Mouse (Mus musculus) hindbrain, embryonic 15.5 days (tissue): ENCODE measurements at regions not wholly inside any gene's neighbourhood (a gene's known extent, or its start where the extent isn't known, plus 50 kb on each side); places are given as distances from the start of the nearest gene placed in this dataset.

ENCODE experiments used
- ATAC-seq: fragments of 200-750 bp; cut with Nextera tagmentation; 2 replicates; pipeline ENCODE4 v1.8.0; 2017; ENCODE audit warnings: low read depth, moderate number of reproducible peaks, moderate TSS enrichment; ENCODE audit not compliant: low FRiP score
- H3K27ac ChIP-seq: fragments of 300-500 bp; sonication (generic); replicated peaks from 2 replicates; pipeline ENCODE4 v1.5.1; 2015; ENCODE audit warnings: mild to moderate bottlenecking, inconsistent platforms
- H3K27me3 ChIP-seq: fragments of 300-500 bp; sonication (generic); 2 replicates; pipeline ENCODE4 v1.6.1; 2015; ENCODE audit warnings: control low read depth, inconsistent platforms
- H3K36me3 ChIP-seq: fragments of 300-500 bp; sonication (generic); 2 replicates; pipeline ENCODE4 v1.6.1; 2015; ENCODE audit warnings: control low read depth, inconsistent platforms
- H3K4me1 ChIP-seq: fragments of 300-500 bp; sonication (generic); replicated peaks from 2 replicates; pipeline ENCODE4 v1.6.1; 2015; ENCODE audit warnings: control low read depth, inconsistent platforms
- H3K4me2 ChIP-seq: fragments of 300-500 bp; sonication (generic); 2 replicates; pipeline ENCODE4 v1.6.1; 2015; ENCODE audit warnings: moderate library complexity, mild to moderate bottlenecking, inconsistent platforms
- H3K4me3 ChIP-seq: fragments of 300-500 bp; sonication (generic); 2 replicates; pipeline ENCODE4 v1.5.1; 2015; ENCODE audit warnings: mild to moderate bottlenecking, inconsistent platforms
- H3K9ac ChIP-seq: fragments of 300-500 bp; sonication (generic); 2 replicates; pipeline ENCODE4 v1.6.1; 2015; ENCODE audit warnings: inconsistent platforms
- H3K9me3 ChIP-seq: fragments of 300-500 bp; sonication (generic); 2 replicates; pipeline ENCODE4 v1.6.1; 2016; ENCODE audit warnings: control low read depth, inconsistent platforms
- WGBS: fragments of 180-500 bp; shearing (Covaris S2); methylation state at CpG from one replicate; pipeline ENCODE4 v1.1.7; 2015; 5-methylcytosine and 5-hydroxymethylcytosine counted together

GRCm38 (mm10) chr1:183806864-183807730 is 206.0 kb upstream of the Dusp10 start:
- Histone ChIP-seq H3K4me2 (no peak overlapping the region), H3K4me1 (no peaks in the 10 kb centered on the region), H3K9ac (no peak overlapping the region), H3K27me3 (no peaks in the 10 kb centered on the region), H3K4me3 (no peak overlapping the region), H3K27ac (no peak overlapping the region), H3K36me3 (no peaks in the 10 kb centered on the region), H3K9me3 (no peaks in the 10 kb centered on the region)
- 85% methylated on average over 8 of the region's 8 CpGs for WGBS
- ATAC-seq, result no peak

GRCm38 (mm10) chr1:183808168-183808567 is 204.9 kb upstream of the Dusp10 start:
- no peak overlapping the region for H3K9ac ChIP-seq
- H3K27ac ChIP-seq, result no peak overlapping the region
- H3K4me1 ChIP-seq, result no peaks in the 10 kb centered on the region
- H3K36me3 ChIP-seq, result no peaks in the 10 kb centered on the region
- H3K27me3 ChIP-seq, result no peaks in the 10 kb centered on the region
- no peak overlapping the region for H3K4me3 ChIP-seq
- H3K9me3 ChIP-seq, result no peaks in the 10 kb centered on the region
- no peak overlapping the region for H3K4me2 ChIP-seq
- WGBS, result 86% methylated on average over 2 of the region's 2 CpGs
- ATAC-seq, result no peak

DNA sequence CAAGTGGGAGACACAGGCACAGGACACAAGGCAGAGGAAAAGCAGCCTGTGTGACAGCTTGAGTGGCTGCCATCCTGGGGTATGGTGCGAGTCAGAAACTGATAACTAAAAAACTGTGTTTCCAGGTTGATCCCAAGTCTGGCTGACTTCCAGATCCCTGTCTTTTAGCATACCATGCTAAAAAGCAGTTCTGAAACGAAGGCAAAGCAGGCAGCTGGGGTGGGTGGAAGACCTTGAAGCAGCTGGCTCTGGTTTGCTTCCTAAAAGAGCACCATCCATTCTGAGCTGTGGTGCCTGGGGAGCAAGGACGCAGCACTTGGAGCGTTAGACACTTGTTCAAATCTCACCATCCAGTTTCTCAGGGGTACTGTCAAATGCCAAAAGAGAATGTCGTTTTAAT is 192.5 kb upstream of the Dusp10 start:
- Histone ChIP-seq H3K4me3 (no peak overlapping the region), H3K4me2 (no peak overlapping the region), H3K9me3 (no peaks in the 10 kb centered on the region), H3K36me3 (no peaks in the 10 kb centered on the region), H3K27ac (no peak overlapping the region), H3K9ac (no peak overlapping the region), H3K27me3 (no peaks in the 10 kb centered on the region), H3K4me1 (no peaks in the 10 kb centered on the region)
- 51% methylated on average over 5 of the region's 5 CpGs for WGBS
- ATAC-seq, result no peak

- H3K4me2 ChIP-seq, result no peak overlapping the region
- ATAC-seq, result no peak
- H3K4me1 ChIP-seq, result no peaks in the 10 kb centered on the region
- no peaks in the 10 kb centered on the region for H3K36me3 ChIP-seq
- 20% methylated on average over 4 of the region's 4 CpGs for WGBS
- H3K27ac ChIP-seq, result no peak overlapping the region
- H3K9ac ChIP-seq, result no peak overlapping the region
- H3K4me3 ChIP-seq, result no peak overlapping the region
- H3K9me3 ChIP-seq, result no peaks in the 10 kb centered on the region
- no peaks in the 10 kb centered on the region for H3K27me3 ChIP-seq
Observed at GRCm38 (mm10) chr1:183826300-183826699, 186.8 kb upstream of the Dusp10 start.

GRCm38 (mm10) chr1:183845135-183845534 is 168.0 kb upstream of the Dusp10 start:
- no peak for ATAC-seq
- no peak overlapping the region for H3K4me2 ChIP-seq
- no peaks in the 10 kb centered on the region for H3K4me1 ChIP-seq
- no peak overlapping the region for H3K27ac ChIP-seq
- WGBS, result 82% methylated on average over 4 of the region's 4 CpGs
- H3K9me3 ChIP-seq, result no peaks in the 10 kb centered on the region
- H3K4me3 ChIP-seq, result no peak overlapping the region
- H3K27me3 ChIP-seq, result no peaks in the 10 kb centered on the region
- no peak overlapping the region for H3K9ac ChIP-seq
- H3K36me3 ChIP-seq, result no peaks in the 10 kb centered on the region

DNA sequence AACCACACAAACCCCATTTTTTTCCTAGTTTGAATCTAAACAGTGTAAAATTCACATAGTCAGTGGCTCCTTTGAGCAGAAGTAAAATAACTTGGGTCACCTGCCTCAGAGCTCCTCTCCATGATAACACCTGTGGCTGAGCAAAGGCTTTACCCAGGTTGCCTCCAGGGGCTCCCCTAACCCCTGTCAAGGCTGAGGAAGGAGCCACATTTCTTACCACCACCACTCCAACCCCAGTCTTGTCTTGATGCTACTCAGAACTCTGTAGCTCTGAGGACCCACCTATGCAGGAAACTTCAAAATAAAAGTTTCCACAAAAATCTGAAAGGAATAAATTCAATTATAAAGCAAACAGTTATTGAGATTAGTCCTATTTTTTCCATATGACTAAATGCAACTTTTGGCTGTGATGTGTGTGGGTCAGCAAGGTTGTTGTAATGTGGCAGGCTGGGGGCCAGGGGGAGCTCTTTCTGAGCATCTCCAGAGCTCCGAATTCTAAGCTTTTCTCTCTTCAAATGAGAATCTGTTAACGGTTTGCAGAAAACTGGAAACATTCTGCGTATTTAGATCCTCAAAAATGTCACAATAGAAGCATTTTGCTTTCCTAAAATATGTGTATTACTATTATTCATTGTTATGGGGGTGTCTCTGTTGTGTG is 159.0 kb upstream of the Dusp10 start:
- Histone ChIP-seq H3K4me3 (no peak overlapping the region), H3K27ac (no peak overlapping the region), H3K9me3 (no peaks in the 10 kb centered on the region), H3K9ac (no peak overlapping the region), H3K27me3 (no peaks in the 10 kb centered on the region), H3K4me1 (no peaks in the 10 kb centered on the region), H3K4me2 (no peak overlapping the region), H3K36me3 (no peaks in the 10 kb centered on the region)
- no peak for ATAC-seq
- WGBS, result 79% methylated on average over 3 of the region's 3 CpGs

DNA sequence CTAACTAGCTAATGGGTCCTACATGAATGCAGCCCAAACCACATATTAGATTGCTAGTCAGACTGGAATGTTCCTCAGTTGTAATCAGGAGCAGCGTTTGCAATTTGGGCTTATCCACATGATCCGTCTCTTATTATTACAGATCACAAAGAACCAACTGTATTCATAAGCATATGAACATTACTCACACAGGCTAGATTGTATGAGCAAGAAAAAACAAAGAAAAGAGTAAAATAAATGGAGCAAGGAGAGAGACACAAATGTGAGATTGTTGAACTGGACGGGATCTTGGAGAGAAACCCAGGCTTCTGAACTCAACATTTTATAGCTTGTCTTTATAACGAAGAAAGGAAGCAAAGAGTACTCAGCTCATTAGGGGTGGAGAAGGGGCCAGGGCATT is 148.0 kb upstream of the Dusp10 start:
- H3K4me2 ChIP-seq, result no peak overlapping the region
- no peaks in the 10 kb centered on the region for H3K36me3 ChIP-seq
- H3K4me3 ChIP-seq, result no peak overlapping the region
- H3K27ac ChIP-seq, result no peak overlapping the region
- H3K4me1 ChIP-seq, result no peaks in the 10 kb centered on the region
- 90% methylated on average over 4 of the region's 4 CpGs for WGBS
- no peaks in the 10 kb centered on the region for H3K9me3 ChIP-seq
- ATAC-seq, result no peak
- H3K9ac ChIP-seq, result no peak overlapping the region
- H3K27me3 ChIP-seq, result no peaks in the 10 kb centered on the region

DNA sequence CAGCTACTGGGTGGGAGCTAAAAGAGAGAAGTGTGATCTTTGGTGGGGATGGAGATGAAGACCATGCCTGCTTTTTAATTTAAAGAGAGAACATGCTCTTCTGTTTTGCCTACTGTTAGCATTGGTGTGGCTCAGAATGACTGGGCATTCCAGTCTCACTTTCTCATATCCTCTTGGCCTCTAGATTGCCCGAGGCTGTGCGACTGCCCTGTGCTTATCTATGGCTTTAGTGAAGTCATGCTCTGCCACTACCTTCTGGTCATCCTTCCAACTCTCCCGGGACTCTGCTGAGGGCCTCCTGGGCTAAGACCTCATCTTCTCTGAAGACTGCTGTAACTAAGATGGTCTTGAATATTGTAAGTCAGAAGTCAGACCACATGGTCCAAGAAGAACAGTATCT is 147.5 kb upstream of the Dusp10 start:
- Histone ChIP-seq H3K36me3 (no peaks in the 10 kb centered on the region), H3K4me3 (no peak overlapping the region), H3K9me3 (no peaks in the 10 kb centered on the region), H3K4me2 (no peak overlapping the region), H3K27ac (no peak overlapping the region), H3K9ac (no peak overlapping the region), H3K27me3 (no peaks in the 10 kb centered on the region), H3K4me1 (no peaks in the 10 kb centered on the region)
- no peak for ATAC-seq
- WGBS, result 92% methylated on average over 3 of the region's 3 CpGs

- Histone ChIP-seq H3K27me3 (no peaks in the 10 kb centered on the region), H3K4me3 (no peak overlapping the region), H3K4me2 (no peak overlapping the region), H3K9ac (no peak overlapping the region), H3K27ac (no peak overlapping the region), H3K9me3 (no peaks in the 10 kb centered on the region), H3K4me1 (no peaks in the 10 kb centered on the region), H3K36me3 (no peaks in the 10 kb centered on the region)
- WGBS, result 96% methylated on average over 5 of the region's 5 CpGs
- ATAC-seq, result no peak
Observed at GRCm38 (mm10) chr1:183868965-183869364, 144.1 kb upstream of the Dusp10 start.

DNA sequence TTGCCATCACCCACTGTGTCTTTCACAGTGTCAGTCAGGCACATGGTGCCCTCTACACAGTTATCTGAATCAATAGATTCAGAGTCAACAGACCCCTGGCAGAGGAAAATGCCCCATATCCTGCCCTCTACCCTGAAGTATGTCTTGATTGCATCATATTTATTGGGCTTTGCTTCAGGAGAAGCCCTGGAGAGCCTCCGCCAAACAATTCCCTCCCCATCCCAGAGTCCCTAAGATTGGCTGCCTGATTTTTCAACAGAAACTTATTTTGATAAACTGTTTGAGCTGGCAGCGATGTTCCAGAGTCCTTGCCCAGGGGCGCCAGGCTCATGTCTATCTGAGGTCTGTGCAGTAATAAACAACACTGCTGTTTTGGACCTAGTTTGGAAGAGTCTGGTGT is 117.2 kb upstream of the Dusp10 start:
- no peak overlapping the region for H3K4me3 ChIP-seq
- 89% methylated on average over 3 of the region's 3 CpGs for WGBS
- H3K27ac ChIP-seq, result no peak overlapping the region
- no peak for ATAC-seq
- no peaks in the 10 kb centered on the region for H3K4me1 ChIP-seq
- no peak overlapping the region for H3K4me2 ChIP-seq
- H3K9me3 ChIP-seq, result no peaks in the 10 kb centered on the region
- H3K27me3 ChIP-seq, result no peaks in the 10 kb centered on the region
- H3K9ac ChIP-seq, result no peak overlapping the region
- H3K36me3 ChIP-seq, result no peaks in the 10 kb centered on the region

DNA sequence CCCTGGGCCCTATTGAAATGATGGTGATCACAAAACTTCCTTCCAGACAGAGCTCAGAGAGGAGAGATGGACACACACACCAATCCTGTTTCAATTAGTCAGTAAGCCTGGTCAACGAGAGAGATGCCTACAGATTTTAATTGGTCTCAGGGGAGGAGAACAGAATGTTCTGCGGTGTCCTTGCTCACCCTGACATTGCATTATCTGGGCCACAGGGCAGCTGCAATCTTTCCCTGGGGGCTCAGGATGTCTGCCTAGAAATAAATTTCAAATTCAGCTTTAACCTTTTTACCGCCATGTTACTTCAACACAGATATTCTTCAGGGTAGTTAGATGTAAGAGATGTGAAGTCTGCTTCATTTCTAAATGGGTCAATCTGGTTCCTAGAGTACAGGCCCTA is 115.0 kb upstream of the Dusp10 start:
- no peak overlapping the region for H3K4me3 ChIP-seq
- H3K9ac ChIP-seq, result no peak overlapping the region
- no peaks in the 10 kb centered on the region for H3K27me3 ChIP-seq
- no peaks in the 10 kb centered on the region for H3K4me1 ChIP-seq
- no peak overlapping the region for H3K4me2 ChIP-seq
- H3K27ac ChIP-seq, result no peak overlapping the region
- 71% methylated on average over 3 of the region's 3 CpGs for WGBS
- no peaks in the 10 kb centered on the region for H3K9me3 ChIP-seq
- ATAC-seq, result no peak
- no peaks in the 10 kb centered on the region for H3K36me3 ChIP-seq

DNA sequence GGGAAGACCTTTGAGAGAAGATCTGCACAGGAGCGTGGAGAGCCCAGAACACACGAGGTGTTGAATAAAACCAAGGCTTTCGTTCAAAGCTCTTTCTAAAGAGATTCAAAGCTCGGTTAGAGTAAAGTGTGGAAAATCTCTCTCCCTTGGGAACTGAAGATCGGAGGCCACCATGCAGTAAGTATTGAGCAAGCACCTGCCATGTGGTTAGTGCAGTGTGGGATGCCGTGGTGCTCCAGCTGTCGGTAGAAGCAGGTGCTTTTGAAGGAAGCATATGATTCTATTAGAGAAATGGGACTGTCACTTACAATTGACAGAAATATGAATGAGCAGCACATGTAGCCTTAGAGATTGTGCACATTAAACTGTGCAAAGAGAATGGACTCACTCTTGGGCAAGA is 108.5 kb upstream of the Dusp10 start:
- 85% methylated on average over 7 of the region's 7 CpGs for WGBS
- Histone ChIP-seq H3K4me2 (no peak overlapping the region), H3K4me1 (no peaks in the 10 kb centered on the region), H3K9ac (no peak overlapping the region), H3K4me3 (no peak overlapping the region), H3K27me3 (no peaks in the 10 kb centered on the region), H3K36me3 (no peaks in the 10 kb centered on the region), H3K27ac (no peak overlapping the region), H3K9me3 (no peaks in the 10 kb centered on the region)
- no peak for ATAC-seq
